Mouse (Mus musculus): Measurements from ENCODE around the gene Mark1.

Mark1 gene

GRCm38 (mm10) chr1:184851741-184852618, 147.4 kb downstream of the Mark1 start:
- peak; percentile 66 for DNase-seq (ENCODE audit: low spot score)

- no peak for DNase-seq (ENCODE audit: low spot score)
Observed at GRCm38 (mm10) chr1:184851166-184851565, 148.2 kb downstream of the Mark1 start.

GRCm38 (mm10) chr1:184846973-184847372, 152.4 kb downstream of the Mark1 start:
- no peak for DNase-seq (ENCODE audit: low spot score)
